Mouse (Mus musculus): ENCODE measurements around the gene Styxl1.

DNA sequence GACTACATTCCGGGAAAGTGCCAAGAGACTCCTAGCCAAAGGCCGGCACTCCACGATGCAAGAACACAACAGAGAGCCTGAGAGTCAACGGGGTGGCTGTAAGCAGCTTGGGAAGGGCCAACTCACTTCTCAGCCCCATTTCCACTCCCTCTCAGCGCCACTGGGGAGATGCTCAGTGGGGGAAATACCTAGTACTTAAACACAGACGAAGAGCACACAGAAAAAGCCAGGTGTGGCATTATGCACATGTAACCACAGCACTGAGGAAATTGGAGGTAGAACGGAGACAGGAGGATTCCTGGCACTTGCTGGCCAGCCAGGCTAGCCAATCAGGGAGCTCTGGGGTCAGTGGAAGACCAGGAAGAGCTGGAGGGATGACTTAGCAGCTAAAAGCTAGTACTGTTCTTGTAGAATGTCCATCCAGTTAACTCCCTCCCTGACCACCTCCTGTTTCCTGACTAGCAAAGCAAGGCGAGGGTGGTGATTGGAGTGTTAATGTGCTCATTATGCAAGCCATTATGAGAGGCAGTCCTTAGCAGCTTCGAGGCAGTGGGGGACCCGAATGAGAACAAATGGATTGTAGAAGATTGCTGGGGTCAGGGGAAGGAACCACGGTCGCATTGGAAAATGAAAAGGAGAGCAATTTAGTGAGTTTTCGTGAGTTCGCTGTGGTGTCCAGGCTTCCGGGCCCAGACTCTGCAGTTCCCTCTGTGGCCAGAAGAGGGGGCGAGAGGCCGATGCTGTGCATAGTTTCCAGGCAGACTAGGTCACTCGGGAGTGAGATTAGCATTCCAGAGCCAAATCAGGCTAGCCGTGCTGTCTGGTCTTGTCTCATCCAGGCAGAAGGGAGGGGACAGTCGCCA lies 16.0 kb upstream of the Styxl1 start:
- TF ChIP-seq POLR2A (IDR thresholded peaks at IDR 0.05; ENCODE audit: borderline replicate concordance, extremely low read depth, low read depth, low read length) (no peak), CTCF (IDR thresholded peaks at IDR 0.05; ENCODE audit: insufficient read depth, low read length) (peak; percentile 96)

Data from lung, adult 2 months (tissue).